ENCODE assay signal across 8 mouse cellular contexts in the genomic region with DNA sequence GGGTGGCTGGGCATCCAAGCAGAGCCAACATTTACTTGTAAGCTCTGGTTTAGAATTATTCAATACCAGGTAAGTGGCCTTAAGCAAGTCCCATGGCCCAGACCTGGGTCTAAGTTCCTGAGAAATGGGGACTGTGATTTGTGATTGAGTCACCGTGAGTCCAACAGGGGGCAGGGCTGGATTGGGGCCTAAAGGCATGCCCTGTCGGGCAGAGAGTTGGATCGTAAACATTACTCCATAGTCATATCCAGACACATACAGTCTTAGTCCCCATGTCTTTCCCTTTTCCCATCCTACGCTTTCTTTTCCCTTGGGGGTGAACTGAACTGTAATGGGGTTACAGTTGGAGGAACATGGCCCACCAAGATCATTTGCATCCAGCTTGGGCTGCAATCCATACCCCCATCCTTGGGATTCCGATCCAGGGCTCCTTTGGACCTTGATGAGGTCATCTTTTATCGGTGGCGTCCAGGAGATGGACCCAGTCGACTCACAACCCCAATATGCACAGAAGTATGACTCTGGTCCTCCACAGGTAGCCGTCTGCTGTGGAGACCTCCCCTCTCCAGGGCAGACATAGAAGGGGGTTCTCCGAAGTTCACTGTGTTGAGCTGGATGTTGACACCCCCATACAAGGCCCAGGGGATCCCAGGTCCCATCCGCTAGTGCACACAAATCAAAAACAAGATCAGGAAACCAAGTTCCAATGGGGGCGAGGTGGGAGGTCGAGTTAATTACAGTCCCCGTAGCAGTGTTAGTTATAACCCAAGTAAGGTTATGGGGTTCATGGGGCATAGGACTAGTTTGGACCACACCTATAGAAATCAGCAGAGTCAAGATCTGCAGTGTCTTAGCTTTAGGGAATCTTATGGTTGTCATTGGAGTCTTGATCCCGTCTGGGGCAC. TPM values are rescaled to one million over a fixed set of nuclear protein-coding genes. Genes with fewer than 3 reads are reported as not detected.
DNase-seq lines count a peak whose midpoint lies in the region; ATAC-seq and TF ChIP-seq lines count a peak whose summit lies in the region.

No protein-coding gene starts in this region.

- H3K9me3 ChIP-seq in lung, embryonic 15.5 days, result no peaks in the 10 kb centered on the region
- no peaks in the 10 kb centered on the region for H3K9me3 ChIP-seq in heart, postnatal 0 days (replicated peaks; ENCODE audit: control insufficient read depth, low read length)
- H3K9me3 ChIP-seq in neural tube, embryonic 12.5 days, result no peaks in the 10 kb centered on the region

- no peaks in the 10 kb centered on the region for H3K27me3 ChIP-seq in lung, embryonic 15.5 days
- H3K27me3 ChIP-seq in heart, postnatal 0 days (ENCODE audit: control insufficient read depth, insufficient read depth, low read length), result no peaks in the 10 kb centered on the region
- no peaks in the 10 kb centered on the region for H3K27me3 ChIP-seq in neural tube, embryonic 12.5 days (replicated peaks)

- DNase-seq in cerebellum, adult 9-11 months, result peak; percentile 39
- DNase-seq in cerebellum, postnatal 14 days, result no peak
- no peak for DNase-seq in lung, adult 18-20 months
- no peak for DNase-seq in heart, postnatal 0 days (ENCODE audit: low spot score)
- no peak for DNase-seq in adrenal gland, postnatal 10 days
- DNase-seq in ovary, adult 18-20 months (ENCODE audit: low spot score), result no peak

- peak overlapping the region; percentile 68; the same call in 1 of the 2 replicates for H3K9ac ChIP-seq in lung, embryonic 15.5 days
- peak overlapping the region; percentile 30 for H3K9ac ChIP-seq in heart, postnatal 0 days (replicated peaks; ENCODE audit: low read depth, low read length)
- no peak overlapping the region for H3K9ac ChIP-seq in neural tube, embryonic 12.5 days

- peak overlapping the region; percentile 62 for H3K4me3 ChIP-seq in lung, embryonic 15.5 days
- peak overlapping the region; percentile 41; the same call in 1 of the 2 replicates for H3K4me3 ChIP-seq in heart, postnatal 0 days (ENCODE audit: low read depth, low read length)
- no peak overlapping the region for H3K4me3 ChIP-seq in neural tube, embryonic 12.5 days

- peak overlapping the region; percentile 85 for H3K4me2 ChIP-seq in lung, embryonic 15.5 days
- H3K4me2 ChIP-seq in heart, postnatal 0 days (ENCODE audit: low read depth, low read length), result peak overlapping the region; percentile 98
- H3K4me2 ChIP-seq in neural tube, embryonic 12.5 days (replicated peaks), result peak overlapping the region; percentile 97

- WGBS in lung, embryonic 15.5 days, result 90% methylated on average over 15 of the region's 15 CpGs
- 85% methylated on average over 15 of the region's 15 CpGs for WGBS in heart, postnatal 0 days
- 93% methylated on average over 15 of the region's 15 CpGs for WGBS in neural tube, embryonic 12.5 days

- H3K36me3 ChIP-seq in lung, embryonic 15.5 days, result peaks cover 31% of the 10 kb centered on the region
- peaks cover 16% of the 10 kb centered on the region; the same call in 1 of the 2 replicates for H3K36me3 ChIP-seq in heart, postnatal 0 days (replicated peaks; ENCODE audit: control insufficient read depth, insufficient read depth, low read length)
- H3K36me3 ChIP-seq in neural tube, embryonic 12.5 days, result peaks cover 13% of the 10 kb centered on the region; the same call in 1 of the 2 replicates

- H3K4me1 ChIP-seq in lung, embryonic 15.5 days, result peaks cover 50% of the 10 kb centered on the region
- H3K4me1 ChIP-seq in heart, postnatal 0 days (ENCODE audit: control insufficient read depth, insufficient read depth), result peaks cover 29% of the 10 kb centered on the region
- H3K4me1 ChIP-seq in neural tube, embryonic 12.5 days, result peaks cover 29% of the 10 kb centered on the region

- H3K27ac ChIP-seq in lung, embryonic 15.5 days, result peak overlapping the region; percentile 94
- H3K27ac ChIP-seq in heart, postnatal 0 days (ENCODE audit: low read depth), result no peak overlapping the region
- H3K27ac ChIP-seq in neural tube, embryonic 12.5 days, result no peak overlapping the region

- TF ChIP-seq EP300 in heart, postnatal 0 days (IDR thresholded peaks at IDR 0.05; ENCODE audit: low read depth), result no peak

- no peak for ATAC-seq in lung, embryonic 15.5 days (ENCODE audit: borderline replicate concordance, extremely low read depth, low FRiP score, low TSS enrichment)
- ATAC-seq in heart, postnatal 0 days (ENCODE audit: insufficient read depth, low read depth), result no peak
- ATAC-seq in neural tube, embryonic 12.5 days (ENCODE audit: low FRiP score, low read depth), result no peak

- no peak for TF ChIP-seq CTCF in heart, postnatal 0 days (IDR thresholded peaks at IDR 0.05; ENCODE audit: low read depth)

RNA-seq across cellular contexts. Expression of gene Vars, which starts 2.0 kb away (rescaled TPM):
- 128 and 129 TPM in 2 replicates for polyA plus RNA-seq in lung, embryonic 15.5 days (2015; fragmentation: Nextera tagmentation; extraction: Ambion mirVana)
- 61.5 and 92.0 TPM in 2 replicates for total RNA-seq in heart, postnatal 0 days (2014; rRNA removed; ENCODE audit: low replicate concordance)
- 20.4 and 21.7 TPM in 2 replicates for polyA plus RNA-seq in heart, postnatal 0 days (2015; fragmentation: Nextera tagmentation; extraction: Ambion mirVana)
- polyA plus RNA-seq in neural tube, embryonic 12.5 days (2016; fragmentation: Nextera tagmentation; extraction: Ambion mirVana), result 118 and 119 TPM in 2 replicates
- 10 to 100 TPM; 56.5 to 63.0 TPM for total RNA-seq in adrenal gland, postnatal 10 days (2021)

RNA-seq across cellular contexts. Expression of gene Lsm2, which starts 17.1 kb away (rescaled TPM):
- 210 and 216 TPM in 2 replicates for polyA plus RNA-seq in lung, embryonic 15.5 days (2015; fragmentation: Nextera tagmentation; extraction: Ambion mirVana)
- 23.1 and 43.3 TPM in 2 replicates for total RNA-seq in heart, postnatal 0 days (2014; rRNA removed; ENCODE audit: low replicate concordance)
- polyA plus RNA-seq in heart, postnatal 0 days (2015; fragmentation: Nextera tagmentation; extraction: Ambion mirVana), result 63.5 and 64.2 TPM in 2 replicates
- polyA plus RNA-seq in neural tube, embryonic 12.5 days (2016; fragmentation: Nextera tagmentation; extraction: Ambion mirVana), result 150 and 158 TPM in 2 replicates
- 10 to 100 TPM; 39.0 to 42.8 TPM for total RNA-seq in adrenal gland, postnatal 10 days (2021)

RNA-seq across cellular contexts. Expression of gene Vwa7, which starts 17.6 kb away (rescaled TPM):
- polyA plus RNA-seq in lung, embryonic 15.5 days (2015; fragmentation: Nextera tagmentation; extraction: Ambion mirVana), result 0.14 and 0.25 TPM in 2 replicates
- 0.77 and 0.92 TPM in 2 replicates for total RNA-seq in heart, postnatal 0 days (2014; rRNA removed; ENCODE audit: low replicate concordance)
- 0.43 and 0.63 TPM in 2 replicates for polyA plus RNA-seq in heart, postnatal 0 days (2015; fragmentation: Nextera tagmentation; extraction: Ambion mirVana)
- 0.06 and 0.15 TPM in 2 replicates for polyA plus RNA-seq in neural tube, embryonic 12.5 days (2016; fragmentation: Nextera tagmentation; extraction: Ambion mirVana)
- 1 to 10 TPM in 1 of 2 experiments, under 1 TPM in 1; 0.72 to 1.5 TPM for total RNA-seq in adrenal gland, postnatal 10 days (2021)

RNA-seq across cellular contexts. Expression of gene Hspa1l, which starts 26.3 kb away (rescaled TPM):
- polyA plus RNA-seq in lung, embryonic 15.5 days (2015; fragmentation: Nextera tagmentation; extraction: Ambion mirVana), result 0.45 and 0.79 TPM in 2 replicates
- 3.3 and 5.1 TPM in 2 replicates for total RNA-seq in heart, postnatal 0 days (2014; rRNA removed; ENCODE audit: low replicate concordance)
- 1.6 and 1.8 TPM in 2 replicates for polyA plus RNA-seq in heart, postnatal 0 days (2015; fragmentation: Nextera tagmentation; extraction: Ambion mirVana)
- polyA plus RNA-seq in neural tube, embryonic 12.5 days (2016; fragmentation: Nextera tagmentation; extraction: Ambion mirVana), result 1.4 and 2.3 TPM in 2 replicates
- total RNA-seq in adrenal gland, postnatal 10 days (2021), result 1 to 10 TPM in 1 of 2 experiments, under 1 TPM in 1; 0.75 to 1.4 TPM

RNA-seq across cellular contexts. Expression of gene Hspa1a, which starts 26.8 kb away (rescaled TPM):
- 3.4 and 3.8 TPM in 2 replicates for polyA plus RNA-seq in lung, embryonic 15.5 days (2015; fragmentation: Nextera tagmentation; extraction: Ambion mirVana)
- total RNA-seq in heart, postnatal 0 days (2014; rRNA removed; ENCODE audit: low replicate concordance), result 8.2 and 10.2 TPM in 2 replicates
- 2.5 and 2.8 TPM in 2 replicates for polyA plus RNA-seq in heart, postnatal 0 days (2015; fragmentation: Nextera tagmentation; extraction: Ambion mirVana)
- 3.1 and 3.5 TPM in 2 replicates for polyA plus RNA-seq in neural tube, embryonic 12.5 days (2016; fragmentation: Nextera tagmentation; extraction: Ambion mirVana)
- total RNA-seq in adrenal gland, postnatal 10 days (2021), result 10 to 100 TPM in 1 of 2 experiments, 1 to 10 TPM in 1; 7.3 to 13.6 TPM
